Mouse (Mus musculus) forebrain, embryonic 11.5 days (tissue): ENCODE measurements around the gene Ehd4. TPM values are rescaled to one million over a fixed set of nuclear protein-coding genes. Genes with fewer than 3 reads are reported as not detected.

Source experiments
- ATAC-seq: fragments of 200-750 bp; cut with Nextera tagmentation; replicated peaks from 2 replicates; pipeline ENCODE4 v1.8.0; 2017; ENCODE audit warnings: moderate TSS enrichment; ENCODE audit not compliant: low FRiP score
- DNase-seq: peaks from one replicate; pipeline ENCODE4 v3.0.0-alpha.2; 2017; ENCODE audit warnings: low spot score
- H3K27ac ChIP-seq: fragments of 300-500 bp; sonication (generic); 2 replicates; pipeline ENCODE4 v1.5.1; 2014; ENCODE audit warnings: low read depth, low read length
- H3K27me3 ChIP-seq: fragments of 300-500 bp; sonication (generic); 2 replicates; pipeline ENCODE4 v1.6.1; 2014; ENCODE audit warnings: mild to moderate bottlenecking, low read length, mixed read lengths; ENCODE audit not compliant: control insufficient read depth, insufficient read depth
- H3K36me3 ChIP-seq: fragments of 300-500 bp; sonication (generic); 2 replicates; pipeline ENCODE4 v1.6.1; 2014; ENCODE audit warnings: mild to moderate bottlenecking, low read length, moderate library complexity, mixed read lengths; ENCODE audit not compliant: control insufficient read depth, insufficient read depth
- H3K4me1 ChIP-seq: fragments of 300-500 bp; sonication (generic); replicated peaks from 2 replicates; pipeline ENCODE4 v1.6.1; 2014; ENCODE audit warnings: low read length, mixed read lengths; ENCODE audit not compliant: control insufficient read depth, insufficient read depth
- H3K4me2 ChIP-seq: fragments of 300-500 bp; sonication (generic); 2 replicates; pipeline ENCODE4 v1.6.1; 2014; ENCODE audit warnings: low read depth, mild to moderate bottlenecking, low read length, moderate library complexity, mixed read lengths; ENCODE audit not compliant: severe bottlenecking
- H3K4me3 ChIP-seq: fragments of 300-500 bp; sonication (generic); 2 replicates; pipeline ENCODE4 v1.5.1; 2014; ENCODE audit warnings: low read depth, low read length
- H3K9ac ChIP-seq: fragments of 300-500 bp; sonication (generic); 2 replicates; pipeline ENCODE4 v1.6.1; 2014; ENCODE audit warnings: low read length
- H3K9me3 ChIP-seq: fragments of 300-500 bp; sonication (generic); 2 replicates; pipeline ENCODE4 v1.6.1; 2016; ENCODE audit warnings: low read length, mixed read lengths; ENCODE audit not compliant: control insufficient read depth
- WGBS: fragments of 180-500 bp; shearing (Covaris S2); extraction: QIAGEN DNeasy Blood & Tissue Kit; methylation state at CpG from one replicate; pipeline ENCODE4 v1.1.7; 2014; 5-methylcytosine and 5-hydroxymethylcytosine counted together
- polyA plus RNA-seq: library from polyadenylated mRNA; unstranded; fragments of >200 nt; fragmentation: Nextera tagmentation; extraction: Ambion mirVana; gene quantifications from 2 replicates; pipeline ENCODE4 v1.2.1, GENCODE M21; 2014

Ehd4 gene
- polyA plus RNA-seq, 1 experiment from 2014 or later: 13.1 TPM

- Histone ChIP-seq H3K4me1 (peaks cover 4% of the 10 kb centered on the region), H3K27ac (no peak overlapping the region), H3K4me2 (no peak overlapping the region), H3K4me3 (no peak overlapping the region), H3K9me3 (no peaks in the 10 kb centered on the region), H3K36me3 (no peaks in the 10 kb centered on the region), H3K27me3 (no peaks in the 10 kb centered on the region), H3K9ac (no peak overlapping the region)
- no peak for DNase-seq
- WGBS: 81% methylated on average over 3 of the region's 3 CpGs
- no peak for ATAC-seq
Measured at GRCm38 (mm10) chr2:120150571-120150970, 3.8 kb downstream of the Ehd4 start.

- ATAC-seq (no peak), DNase-seq (no peak)
- no peak overlapping the region for H3K9ac ChIP-seq
- peaks cover 4% of the 10 kb centered on the region for H3K4me1 ChIP-seq
- no peak overlapping the region for H3K27ac ChIP-seq
- 88% methylated on average over 7 of the region's 7 CpGs for WGBS
- H3K27me3 ChIP-seq: no peaks in the 10 kb centered on the region
- no peaks in the 10 kb centered on the region for H3K9me3 ChIP-seq
- no peak overlapping the region for H3K4me3 ChIP-seq
- no peak overlapping the region for H3K4me2 ChIP-seq
- no peaks in the 10 kb centered on the region for H3K36me3 ChIP-seq
Measured at GRCm38 (mm10) chr2:120149634-120150033, 4.8 kb downstream of the Ehd4 start.

- no peaks in the 10 kb centered on the region for H3K9me3 ChIP-seq
- H3K9ac ChIP-seq: no peak overlapping the region
- DNase-seq (no peak), ATAC-seq (no peak)
- WGBS: 94% methylated on average over 3 of the region's 3 CpGs
- H3K27me3 ChIP-seq: no peaks in the 10 kb centered on the region
- no peaks in the 10 kb centered on the region for H3K36me3 ChIP-seq
- no peaks in the 10 kb centered on the region for H3K4me1 ChIP-seq
- no peak overlapping the region for H3K27ac ChIP-seq
- no peak overlapping the region for H3K4me2 ChIP-seq
- no peak overlapping the region for H3K4me3 ChIP-seq
Measured at GRCm38 (mm10) chr2:120147999-120148398, 6.4 kb downstream of the Ehd4 start.

GRCm38 (mm10) chr2:120147364-120147763 lies 7.0 kb downstream of the Ehd4 start:
- Histone ChIP-seq H3K9me3 (no peaks in the 10 kb centered on the region), H3K4me1 (no peaks in the 10 kb centered on the region), H3K27ac (no peak overlapping the region), H3K4me3 (no peak overlapping the region), H3K4me2 (no peak overlapping the region), H3K36me3 (no peaks in the 10 kb centered on the region), H3K27me3 (no peaks in the 10 kb centered on the region), H3K9ac (no peak overlapping the region)
- WGBS: 69% methylated on average over 2 of the region's 2 CpGs
- ATAC-seq: no peak
- no peak for DNase-seq

- DNase-seq: no peak
- no peaks in the 10 kb centered on the region for H3K36me3 ChIP-seq
- H3K4me1 ChIP-seq: no peaks in the 10 kb centered on the region
- WGBS: 91% methylated on average over 2 of the region's 2 CpGs
- no peak overlapping the region for H3K4me2 ChIP-seq
- no peak overlapping the region for H3K27ac ChIP-seq
- ATAC-seq: no peak
- no peaks in the 10 kb centered on the region for H3K27me3 ChIP-seq
- no peak overlapping the region for H3K4me3 ChIP-seq
- H3K9me3 ChIP-seq: no peaks in the 10 kb centered on the region
- no peak overlapping the region for H3K9ac ChIP-seq
Measured at GRCm38 (mm10) chr2:120146543-120146942, 7.9 kb downstream of the Ehd4 start.

GRCm38 (mm10) chr2:120144390-120144789 lies 10.0 kb downstream of the Ehd4 start:
- Histone ChIP-seq H3K36me3 (no peaks in the 10 kb centered on the region), H3K4me3 (no peak overlapping the region), H3K4me2 (no peak overlapping the region), H3K27me3 (no peaks in the 10 kb centered on the region), H3K9me3 (no peaks in the 10 kb centered on the region), H3K4me1 (no peaks in the 10 kb centered on the region), H3K9ac (no peak overlapping the region), H3K27ac (no peak overlapping the region)
- WGBS: 90% methylated on average over 4 of the region's 4 CpGs
- ATAC-seq: no peak
- DNase-seq: no peak

- H3K4me2 ChIP-seq: no peak overlapping the region
- no peaks in the 10 kb centered on the region for H3K4me1 ChIP-seq
- H3K9me3 ChIP-seq: no peaks in the 10 kb centered on the region
- DNase-seq: no peak
- no peak overlapping the region for H3K4me3 ChIP-seq
- H3K27me3 ChIP-seq: no peaks in the 10 kb centered on the region
- ATAC-seq: no peak
- H3K9ac ChIP-seq: no peak overlapping the region
- no peaks in the 10 kb centered on the region for H3K36me3 ChIP-seq
- H3K27ac ChIP-seq: no peak overlapping the region
- whole genome bisulfite sequencing: 86% methylated on average over 5 of the region's 5 CpGs
Measured at GRCm38 (mm10) chr2:120142336-120142735, 12.1 kb downstream of the Ehd4 start.

GRCm38 (mm10) chr2:120141671-120142070 lies 12.7 kb downstream of the Ehd4 start:
- DNase-seq (no peak), ATAC-seq (no peak)
- no peak overlapping the region for H3K9ac ChIP-seq
- no peaks in the 10 kb centered on the region for H3K9me3 ChIP-seq
- H3K27me3 ChIP-seq: no peaks in the 10 kb centered on the region
- H3K4me1 ChIP-seq: no peaks in the 10 kb centered on the region
- no peak overlapping the region for H3K4me3 ChIP-seq
- H3K36me3 ChIP-seq: no peaks in the 10 kb centered on the region
- WGBS: 82% methylated on average over 1 of the region's 1 CpGs
- H3K27ac ChIP-seq: no peak overlapping the region
- no peak overlapping the region for H3K4me2 ChIP-seq

GRCm38 (mm10) chr2:120140326-120140725 lies 14.1 kb downstream of the Ehd4 start:
- Histone ChIP-seq H3K9me3 (no peaks in the 10 kb centered on the region), H3K36me3 (no peaks in the 10 kb centered on the region), H3K27me3 (no peaks in the 10 kb centered on the region), H3K4me2 (no peak overlapping the region), H3K4me3 (no peak overlapping the region), H3K4me1 (no peaks in the 10 kb centered on the region), H3K9ac (no peak overlapping the region), H3K27ac (no peak overlapping the region)
- ATAC-seq (no peak), DNase-seq (no peak)
- WGBS: 89% methylated on average over 5 of the region's 5 CpGs
